Mouse (Mus musculus) 416B (cell line): ENCODE measurements around the gene Ankrd9.

ENCODE experiments used
- DNase-seq: peaks from one replicate; pipeline ENCODE4 v3.0.0; 2011; ENCODE audit warnings: low read depth

Gene Ankrd9

GRCm38 (mm10) chr12:110989409-110989808, 10.6 kb upstream of the Ankrd9 start:
- DNase-seq = no peak

GRCm38 (mm10) chr12:110986536-110987425, 7.9 kb upstream of the Ankrd9 start:
- DNase-seq = no peak

- peak; percentile 70 for DNase-seq
Measured at GRCm38 (mm10) chr12:110985141-110985540, 6.3 kb upstream of the Ankrd9 start.

- no peak for DNase-seq
Measured at GRCm38 (mm10) chr12:110984598-110984997, 5.8 kb upstream of the Ankrd9 start.

- DNase-seq = peak; percentile 46
Measured at GRCm38 (mm10) chr12:110983714-110984113, 4.9 kb upstream of the Ankrd9 start.

- no peak for DNase-seq
Measured at GRCm38 (mm10) chr12:110983083-110983482, 4.2 kb upstream of the Ankrd9 start.

GRCm38 (mm10) chr12:110981736-110982135, 2.9 kb upstream of the Ankrd9 start:
- no peak for DNase-seq

- DNase-seq = no peak
Measured at GRCm38 (mm10) chr12:110979808-110980207, 968 bp upstream of the Ankrd9 start.

GRCm38 (mm10) chr12:110977896-110978606, 789 bp downstream of the Ankrd9 start:
- DNase-seq = peak; percentile 31

- DNase-seq = no peak
Measured at GRCm38 (mm10) chr12:110977345-110977733, 1.5 kb downstream of the Ankrd9 start.

- DNase-seq = no peak
Measured at GRCm38 (mm10) chr12:110976589-110977344, 2.1 kb downstream of the Ankrd9 start.

- DNase-seq = no peak
Measured at GRCm38 (mm10) chr12:110975838-110976468, 2.9 kb downstream of the Ankrd9 start.

- no peak for DNase-seq
Measured at GRCm38 (mm10) chr12:110975385-110975784, 3.5 kb downstream of the Ankrd9 start.

GRCm38 (mm10) chr12:110974726-110975125, 4.1 kb downstream of the Ankrd9 start:
- DNase-seq = peak; percentile 91

- DNase-seq = peak; percentile 91
Measured at GRCm38 (mm10) chr12:110974295-110974694, 4.5 kb downstream of the Ankrd9 start.

GRCm38 (mm10) chr12:110973829-110974228, 5.0 kb downstream of the Ankrd9 start:
- DNase-seq = no peak

GRCm38 (mm10) chr12:110971972-110972371, 6.9 kb downstream of the Ankrd9 start:
- DNase-seq = no peak

- DNase-seq = no peak
Measured at GRCm38 (mm10) chr12:110970408-110970807, 8.4 kb downstream of the Ankrd9 start.

- DNase-seq = no peak
Measured at GRCm38 (mm10) chr12:110967146-110967545, 11.7 kb downstream of the Ankrd9 start.

GRCm38 (mm10) chr12:110966079-110966478, 12.8 kb downstream of the Ankrd9 start:
- DNase-seq = no peak

- DNase-seq = no peak
Measured at GRCm38 (mm10) chr12:110965500-110965899, 13.3 kb downstream of the Ankrd9 start.

- no peak for DNase-seq
Measured at GRCm38 (mm10) chr12:110961973-110962372, 16.9 kb downstream of the Ankrd9 start.
